Mouse (Mus musculus) telencephalon, adult 2 months (tissue): Measurements from ENCODE around the gene Cenpe.
"Not testable (repeated sequence)": the region's sequence is repeated elsewhere in the genome, so short reads cannot be mapped to it uniquely, and the experiment has no call there.

Experiments
- DNase-seq: peaks from one replicate; pipeline ENCODE4 v3.0.0-alpha.2; 2011; ENCODE audit warnings: low read depth, low spot score

Gene Cenpe

DNA sequence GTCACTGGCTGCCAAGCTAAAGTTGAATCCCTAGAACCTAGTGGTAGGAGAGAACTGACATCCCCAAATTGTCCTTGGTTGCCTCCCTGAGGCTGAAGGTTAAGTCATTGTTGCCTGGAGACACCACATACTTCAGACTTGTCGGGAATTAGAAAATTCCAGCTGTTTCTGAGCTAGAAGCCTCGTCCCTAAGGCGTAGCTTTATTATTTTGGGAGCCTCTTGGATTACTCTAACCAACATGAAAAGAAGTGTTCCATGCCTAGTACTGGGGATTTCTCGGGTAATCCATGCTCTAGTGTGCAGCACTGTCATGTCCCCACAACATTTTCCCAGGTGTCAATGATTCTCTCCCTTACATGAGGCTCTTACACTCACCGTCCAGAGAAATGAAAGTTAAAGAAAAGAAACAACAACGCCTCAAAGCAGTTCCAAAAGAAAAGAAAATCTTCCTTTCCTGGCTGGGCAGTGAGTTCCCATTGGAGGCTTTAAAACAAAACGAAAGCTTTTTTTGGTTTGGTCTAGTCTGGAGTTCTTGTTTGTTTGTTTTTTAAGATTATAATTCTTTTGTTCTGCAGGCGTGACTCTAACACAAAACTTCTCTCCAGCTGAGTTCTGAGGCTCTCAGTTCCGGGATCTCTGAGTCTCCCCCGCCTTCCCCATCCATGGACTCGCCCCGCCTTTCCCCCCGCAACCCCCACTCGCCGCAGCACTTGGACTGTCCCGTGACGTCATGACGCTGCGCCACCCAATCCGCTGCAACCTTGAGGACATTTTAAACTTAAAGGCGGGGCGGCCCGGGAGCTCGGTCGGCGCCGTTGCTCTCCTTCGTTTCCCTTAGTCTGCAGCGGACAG is at the start of gene Cenpe:
TSS of gene Cenpe (plus strand) at position 733 of the 853 bp plus-strand sequence.
- peak; percentile 80 for DNase-seq

DNA sequence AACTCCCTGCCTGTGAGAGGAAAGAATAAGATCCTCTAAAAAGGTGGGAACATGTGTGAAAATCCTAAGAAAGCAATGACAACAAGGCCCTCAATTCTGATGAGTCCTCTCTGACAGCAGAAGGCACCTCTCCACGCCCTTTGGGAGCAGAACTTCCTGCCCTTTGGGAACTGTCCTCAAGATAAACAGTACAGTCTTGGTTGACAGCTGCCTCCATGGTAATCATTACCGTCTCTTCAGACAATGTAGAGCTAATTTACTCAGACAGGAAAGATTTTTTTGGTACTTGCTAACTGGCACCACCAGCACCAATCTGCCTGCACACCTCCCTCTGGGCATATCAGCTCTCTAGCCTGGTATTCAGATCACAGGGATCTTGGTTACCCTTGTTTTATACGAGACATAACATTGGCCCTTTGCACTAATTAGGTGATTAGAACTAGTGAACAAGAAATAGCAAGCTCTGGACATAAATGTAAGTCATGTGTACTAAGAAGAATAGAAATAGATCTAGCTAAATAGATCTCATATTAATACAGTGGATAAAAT is 40.4 kb upstream of the Cenpe start:
- DNase-seq = no peak

DNA sequence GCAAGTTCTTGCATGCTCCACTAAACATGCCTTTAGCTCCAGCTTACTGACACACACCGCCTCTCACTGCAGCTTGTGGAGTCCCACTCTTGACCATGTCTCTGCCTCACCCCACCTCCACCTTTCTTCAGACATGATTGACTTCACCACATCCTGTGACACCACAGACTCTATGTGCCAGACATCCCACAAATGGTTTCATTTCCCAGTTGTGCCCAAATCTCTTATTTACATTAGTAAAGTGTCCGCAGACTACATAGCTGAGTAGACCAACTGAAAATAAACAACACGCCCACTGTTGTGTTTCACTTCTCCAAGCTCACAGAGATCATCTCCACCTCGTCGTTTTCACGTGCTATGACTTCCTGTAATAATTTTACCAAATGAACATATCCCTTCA is 20.5 kb upstream of the Cenpe start:
- DNase-seq = no peak

DNA sequence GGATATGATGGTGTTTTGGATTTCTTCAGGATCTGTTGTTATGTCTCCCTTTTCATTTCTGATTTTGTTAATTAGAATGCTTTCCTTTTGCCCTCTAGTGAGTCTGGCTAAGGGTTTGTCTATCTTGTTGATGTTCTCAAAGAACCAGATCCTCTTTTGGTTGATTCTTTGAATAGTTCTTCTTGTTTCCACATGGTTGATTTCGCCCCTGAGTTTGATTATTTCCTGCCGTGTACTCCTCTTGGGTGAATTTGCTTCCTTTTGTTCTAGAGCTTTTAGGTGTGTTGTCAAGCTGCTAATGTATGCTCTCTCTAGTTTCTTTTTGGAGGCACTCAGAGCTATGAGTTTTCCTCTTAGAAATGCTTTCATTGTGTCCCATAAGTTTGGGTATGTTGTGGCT is 14.3 kb upstream of the Cenpe start:
- DNase-seq = not testable (repeated sequence)

DNA sequence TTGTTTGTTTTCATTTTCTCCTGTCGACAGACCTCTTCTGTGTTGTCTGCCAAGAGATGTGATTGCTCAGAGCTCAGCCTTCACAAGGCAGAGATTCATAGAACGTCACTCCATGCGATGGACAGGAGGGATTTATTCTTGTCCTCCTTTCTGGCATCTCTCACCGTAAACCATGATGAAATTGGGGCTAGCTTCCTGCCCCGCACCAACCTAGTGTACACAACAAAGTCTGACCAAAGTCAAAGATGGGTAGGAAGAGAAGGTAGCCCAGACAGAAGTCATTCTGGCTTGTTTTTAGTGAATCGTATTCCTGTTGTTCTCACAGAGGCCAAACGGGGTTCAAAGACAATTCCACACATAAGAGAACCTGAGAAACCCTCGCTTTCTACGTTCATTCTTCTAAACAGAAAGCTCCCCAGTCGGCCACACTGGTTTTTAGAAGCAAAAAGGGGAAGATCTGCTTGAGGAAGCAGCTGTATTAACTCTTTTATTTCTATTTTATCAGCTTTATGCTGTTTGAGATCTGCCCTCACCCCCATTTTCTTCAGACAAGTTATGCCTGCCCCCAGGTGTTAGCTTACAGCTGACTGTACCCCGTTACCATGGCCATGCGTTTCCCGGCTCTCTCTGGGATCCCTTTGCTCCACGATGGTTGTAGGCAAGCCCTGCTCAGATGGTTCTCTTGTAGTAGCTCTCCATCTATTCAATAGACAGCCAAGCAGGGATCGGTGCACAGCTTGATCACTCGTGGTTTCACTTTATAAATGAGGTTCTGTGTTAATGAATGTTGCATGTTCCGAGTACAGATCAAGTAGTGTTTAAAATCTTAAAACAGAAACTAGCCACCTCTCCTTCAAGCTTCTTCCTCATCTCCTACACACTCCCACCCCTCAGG is 11.7 kb upstream of the Cenpe start:
- DNase-seq = no peak

DNA sequence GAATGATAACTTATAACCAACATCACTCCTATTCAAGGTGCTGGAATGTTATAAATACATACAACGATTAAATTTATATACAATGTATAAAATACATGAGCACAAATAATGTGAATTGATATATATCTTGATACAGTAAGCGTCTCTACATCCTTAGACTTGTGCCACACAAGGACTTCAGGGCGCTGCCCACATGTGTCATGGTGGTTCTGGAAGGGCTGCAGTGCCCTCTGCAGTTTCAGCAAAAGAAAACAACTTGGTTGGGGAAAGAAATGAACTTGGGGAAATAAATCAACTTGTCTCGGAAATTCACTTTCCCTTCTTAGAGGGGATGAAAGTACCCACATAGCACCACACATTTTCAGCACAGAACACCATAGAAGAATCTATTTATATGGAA is 5.7 kb upstream of the Cenpe start:
- DNase-seq = peak; percentile 34

DNA sequence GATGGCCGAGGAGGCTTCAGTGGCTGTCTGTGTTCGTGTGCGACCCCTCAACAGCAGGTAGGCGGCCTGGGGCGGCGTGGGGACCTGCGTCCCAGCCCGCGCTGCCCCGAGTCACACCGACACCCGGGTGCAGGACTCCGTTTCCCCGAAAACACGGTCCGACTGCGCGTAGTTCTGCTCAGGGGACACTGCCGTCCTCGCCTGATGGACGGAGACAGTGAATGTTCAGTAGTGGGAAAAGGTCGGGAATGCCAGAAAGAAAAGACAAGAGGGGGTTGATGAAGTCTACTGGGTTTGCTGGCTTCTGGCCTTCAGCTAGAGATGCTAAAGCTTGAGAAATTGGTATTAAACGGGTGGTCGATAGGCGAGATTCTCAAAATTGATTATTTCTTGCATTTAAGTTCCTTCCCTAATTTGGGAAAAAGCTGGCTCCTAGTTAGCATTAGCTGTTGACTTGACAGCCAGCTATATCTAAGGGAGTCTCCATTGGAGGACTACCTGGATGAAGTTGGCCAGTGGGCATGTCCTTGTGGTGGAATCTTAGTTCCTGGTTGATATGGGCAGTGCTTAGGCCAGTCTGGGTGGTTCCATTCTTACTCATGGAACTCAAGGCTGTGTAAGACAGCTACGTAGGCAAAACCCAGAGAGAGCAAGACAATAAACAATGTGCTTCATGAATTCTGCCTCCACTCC is 467 bp downstream of the Cenpe start:
- DNase-seq = no peak

DNA sequence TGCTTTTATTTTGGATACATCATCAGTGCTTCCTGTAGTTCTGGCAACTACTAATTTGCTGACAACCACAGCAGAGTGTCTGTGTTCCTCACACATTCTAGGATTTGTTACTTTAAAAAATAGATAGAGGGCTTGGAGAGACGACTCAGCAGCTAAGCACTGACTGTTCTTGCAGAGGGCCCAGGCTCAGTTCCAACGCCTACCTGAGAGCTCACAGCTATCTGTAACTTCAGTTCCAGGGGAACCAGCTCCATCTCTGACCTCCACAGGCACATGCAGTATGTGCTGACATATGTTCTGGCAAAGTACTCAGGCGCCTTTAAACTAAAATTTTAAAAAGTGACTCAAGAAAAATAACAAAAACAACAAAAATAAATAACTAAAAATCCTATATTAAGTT is 19.7 kb downstream of the Cenpe start:
- DNase-seq = no peak

DNA sequence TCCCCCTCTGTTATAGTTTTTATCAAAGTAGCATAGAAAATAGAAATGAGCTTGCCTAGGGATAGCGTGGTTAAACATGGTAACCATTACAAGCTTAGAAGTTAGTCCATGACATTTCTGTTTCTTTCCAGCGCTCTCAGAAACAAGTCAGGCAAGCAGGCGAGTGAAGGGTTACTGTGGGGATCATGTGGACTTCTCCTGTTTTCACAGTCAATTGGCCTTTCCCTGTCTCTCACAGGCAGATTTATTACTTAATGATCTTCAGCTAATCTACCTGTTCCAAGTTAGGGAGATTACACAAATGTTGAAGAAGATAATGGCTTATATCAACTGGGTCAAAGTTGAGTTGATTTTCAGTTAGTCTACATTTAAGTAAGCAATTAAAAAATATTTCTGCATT is 20.1 kb downstream of the Cenpe start:
- DNase-seq = no peak

DNA sequence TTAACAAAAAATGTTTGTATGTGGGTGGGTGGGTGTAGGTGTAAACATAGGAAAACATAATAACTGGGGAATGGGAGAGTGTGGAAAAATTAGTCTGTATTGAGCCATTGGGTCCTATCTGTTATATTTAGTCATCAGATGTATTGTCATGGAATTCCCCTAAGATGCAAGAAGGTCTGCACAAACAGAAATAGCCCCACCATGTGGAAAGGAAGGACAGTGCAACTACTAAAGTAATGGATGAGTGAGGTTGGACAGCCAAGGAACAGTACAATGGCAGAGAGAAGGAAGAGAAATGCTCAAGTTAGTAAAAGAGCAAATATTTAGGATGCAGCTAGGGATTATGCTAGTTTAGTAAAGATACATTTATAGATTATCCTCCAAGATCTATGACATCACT is 33.4 kb downstream of the Cenpe start:
- DNase-seq = no peak

DNA sequence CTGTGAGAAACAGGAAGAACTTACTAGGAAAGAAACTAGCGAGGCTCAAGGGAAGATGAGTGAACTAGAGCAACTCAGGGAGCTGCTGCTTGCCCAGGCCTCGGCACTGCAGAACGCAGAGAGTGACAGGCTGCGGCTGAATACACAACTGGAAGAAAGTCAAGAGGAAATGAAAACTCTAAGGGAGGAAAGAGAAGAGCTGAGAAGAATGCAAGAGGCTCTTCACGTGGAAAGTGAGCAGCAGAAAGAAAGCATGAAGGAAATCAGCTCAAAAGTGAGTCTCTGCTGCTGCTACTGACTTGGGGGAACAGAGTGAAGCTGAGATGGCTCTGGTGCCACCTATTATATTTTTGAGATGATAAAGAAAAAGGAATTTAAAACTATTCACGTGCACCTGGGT is 34.5 kb downstream of the Cenpe start:
- no peak for DNase-seq

DNA sequence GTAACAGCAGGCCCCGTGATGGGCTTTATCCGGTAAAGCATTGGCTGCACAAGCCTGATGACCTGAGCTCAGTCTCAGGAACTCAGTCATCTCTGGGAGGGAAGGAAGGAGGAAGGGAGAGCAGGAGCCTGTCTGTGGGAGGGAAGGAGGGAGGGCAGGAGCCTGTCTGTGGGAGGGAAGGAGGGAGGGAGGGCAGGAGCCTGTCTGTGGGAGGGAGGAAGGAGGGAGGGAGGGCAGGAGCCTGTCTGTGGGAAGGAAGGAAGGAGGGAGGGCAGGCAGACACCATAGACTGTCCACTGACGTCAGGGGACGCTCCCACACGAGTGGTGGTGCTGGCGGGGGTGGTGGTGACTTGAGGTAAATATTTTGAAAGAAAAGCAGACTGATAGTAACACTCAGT is 36.8 kb downstream of the Cenpe start:
- DNase-seq = no peak

DNA sequence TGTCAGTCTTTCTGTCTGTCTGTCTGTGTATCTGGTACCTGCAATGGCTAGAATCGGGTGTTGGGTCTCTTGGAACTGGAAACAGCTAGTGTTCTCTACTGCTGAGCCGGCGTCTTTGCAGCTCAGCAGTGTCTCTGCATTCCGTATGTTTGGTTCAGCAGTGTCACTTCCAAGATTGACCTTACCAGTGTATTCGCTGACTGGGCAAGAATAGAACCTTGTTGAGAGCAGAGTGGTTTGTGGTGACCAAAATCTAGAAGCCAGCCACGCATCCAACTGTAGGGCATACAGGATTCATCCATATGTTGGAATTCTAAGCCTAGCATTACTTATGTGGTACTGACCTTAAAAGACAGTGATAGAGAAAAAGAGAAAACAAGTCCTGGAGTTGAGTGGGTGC is 39.5 kb downstream of the Cenpe start:
- DNase-seq = no peak

DNA sequence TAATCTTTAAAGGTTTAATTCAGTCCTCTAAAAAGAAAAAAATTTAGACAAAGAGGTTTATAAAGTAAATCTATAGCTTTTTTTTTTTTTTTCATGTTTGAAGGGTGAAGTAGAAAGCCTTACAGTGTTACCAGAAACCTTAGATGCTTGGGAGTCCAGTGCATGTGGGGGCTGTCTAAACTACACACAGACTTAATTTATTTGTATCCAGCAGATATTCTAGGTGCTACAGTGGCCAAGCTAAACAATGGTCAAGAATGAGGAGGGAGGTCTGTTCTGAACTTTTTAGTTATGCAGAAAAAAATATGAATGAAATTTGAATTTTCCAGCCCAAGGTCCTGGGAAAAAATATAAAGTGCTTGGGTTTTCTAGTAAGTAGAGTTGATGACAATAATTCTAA is 42.4 kb downstream of the Cenpe start:
- DNase-seq = no peak

DNA sequence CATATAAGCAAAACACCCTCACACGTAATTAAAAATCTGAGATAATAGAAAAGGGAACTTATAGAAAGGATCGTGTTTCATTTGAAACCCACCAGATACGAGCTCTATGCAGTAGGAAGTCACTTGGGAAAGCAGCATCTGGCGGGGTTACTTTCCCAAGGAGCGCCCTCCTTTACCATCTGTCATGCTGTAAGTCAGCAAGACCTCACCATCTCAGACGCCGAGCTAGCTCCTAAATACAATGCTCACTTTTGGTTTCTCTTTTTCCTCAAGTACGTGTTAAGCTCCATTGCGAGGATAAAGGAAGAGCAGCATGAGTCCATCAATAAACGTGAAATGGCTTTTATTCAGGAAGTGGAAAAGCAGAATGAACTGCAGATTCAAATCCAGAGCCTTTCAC is 46.6 kb downstream of the Cenpe start:
- DNase-seq = no peak

DNA sequence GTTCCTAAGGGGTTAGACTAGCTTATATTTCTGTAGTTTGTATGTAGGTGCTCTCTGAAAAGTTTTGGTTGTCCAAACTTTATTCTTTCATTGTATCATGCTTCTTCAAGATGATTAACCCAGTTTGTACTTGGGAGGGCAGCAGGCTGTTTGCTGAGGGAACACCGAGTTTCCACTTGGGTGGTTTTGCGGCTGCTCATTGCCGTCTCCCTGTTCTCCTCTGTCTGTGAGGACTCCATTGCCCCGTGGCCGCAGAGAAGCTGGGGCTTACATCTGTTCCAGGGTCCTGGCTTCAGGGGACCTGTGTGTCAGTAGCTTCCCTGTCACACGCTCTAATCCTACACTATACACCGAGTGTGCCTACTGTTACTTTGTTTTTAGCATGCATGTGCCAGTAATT is 47.9 kb downstream of the Cenpe start:
- DNase-seq = no peak

DNA sequence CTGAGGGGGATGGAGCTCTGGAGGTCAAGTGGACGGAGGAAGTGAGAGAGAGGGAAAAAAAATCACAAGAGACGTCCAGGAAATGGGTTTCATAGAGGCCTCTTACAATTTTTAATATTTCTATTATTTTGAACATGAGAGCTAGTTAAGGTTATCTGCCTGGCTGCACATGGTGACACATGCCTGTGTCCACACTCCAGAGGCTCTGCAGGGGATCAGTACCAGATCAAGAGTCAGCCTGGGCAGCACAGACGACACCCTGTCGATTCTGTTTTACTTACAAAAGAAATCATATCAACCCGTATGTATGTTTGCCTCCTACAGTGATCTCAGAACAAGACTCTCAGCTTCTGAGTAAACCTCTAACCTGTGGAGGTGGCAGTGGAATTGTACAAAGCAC is 56.3 kb downstream of the Cenpe start:
- no peak for DNase-seq

DNA sequence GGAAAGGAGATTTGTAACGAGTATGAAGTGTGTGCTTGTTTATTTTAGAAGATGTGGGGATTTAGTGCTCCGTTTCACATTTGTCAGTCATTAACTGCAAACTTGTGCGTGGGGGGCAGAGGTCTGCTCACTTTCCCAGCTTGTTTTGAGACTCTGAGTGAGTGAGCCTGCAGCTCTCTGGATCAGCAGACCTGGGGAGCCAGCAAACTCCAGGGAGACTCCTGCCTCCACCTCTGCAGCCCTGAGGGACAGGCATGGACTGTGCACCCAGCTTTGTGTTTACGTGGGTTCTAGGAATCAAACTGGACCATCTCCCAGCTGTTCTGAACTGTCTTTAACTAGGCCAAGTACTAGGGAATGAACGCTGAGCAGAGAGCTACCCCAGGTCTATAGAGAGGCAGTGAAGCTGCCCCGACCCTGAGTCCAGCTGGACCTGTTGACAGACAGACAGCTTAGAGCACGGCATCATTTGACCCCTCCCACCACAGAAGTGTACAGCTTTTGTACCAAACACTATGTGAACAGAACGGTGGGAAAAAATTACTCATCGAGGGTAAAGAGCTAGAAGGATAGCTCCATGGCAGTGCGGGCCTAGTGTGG is 57.2 kb downstream of the Cenpe start:
- DNase-seq = no peak

DNA sequence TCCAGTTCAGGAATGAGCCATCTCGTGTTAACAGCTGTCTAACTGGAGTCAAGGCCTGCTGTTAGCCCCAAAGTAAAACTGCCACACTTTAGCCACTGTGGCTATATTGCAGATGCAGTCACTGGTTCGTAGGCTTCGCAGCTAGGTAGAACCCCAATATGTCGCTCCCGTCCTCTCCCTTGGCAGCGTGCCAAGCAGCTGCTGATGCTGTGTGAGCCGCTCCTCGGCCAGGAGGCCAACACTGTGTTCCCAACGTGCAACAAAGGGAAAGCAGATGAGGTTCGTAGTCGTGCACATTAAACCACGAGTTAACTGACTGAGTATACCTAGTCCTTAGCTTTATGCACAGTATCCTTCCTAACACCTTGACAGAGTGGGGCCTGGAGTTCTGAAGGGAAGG is 60.3 kb downstream of the Cenpe start:
- DNase-seq = no peak

DNA sequence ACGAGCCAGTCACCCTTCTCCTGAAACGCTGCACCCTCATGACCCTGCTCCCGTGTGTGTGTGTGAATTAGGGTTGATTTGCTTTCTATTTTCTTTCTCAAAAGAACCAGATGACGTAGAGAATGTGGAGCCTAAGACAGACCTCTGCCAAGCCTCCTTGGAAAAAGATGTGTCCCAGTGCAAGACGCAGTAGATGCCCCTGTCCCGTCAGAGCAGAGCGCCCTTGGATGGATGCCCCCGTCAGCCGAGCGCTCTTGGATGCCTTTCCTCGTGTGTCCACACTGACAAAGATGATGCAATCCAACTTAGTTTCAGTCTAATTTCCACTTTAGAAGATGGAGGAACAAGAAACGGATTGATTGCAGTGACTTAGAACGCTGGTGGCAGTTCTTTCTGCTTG is 60.7 kb downstream of the Cenpe start:
- no peak for DNase-seq

DNA sequence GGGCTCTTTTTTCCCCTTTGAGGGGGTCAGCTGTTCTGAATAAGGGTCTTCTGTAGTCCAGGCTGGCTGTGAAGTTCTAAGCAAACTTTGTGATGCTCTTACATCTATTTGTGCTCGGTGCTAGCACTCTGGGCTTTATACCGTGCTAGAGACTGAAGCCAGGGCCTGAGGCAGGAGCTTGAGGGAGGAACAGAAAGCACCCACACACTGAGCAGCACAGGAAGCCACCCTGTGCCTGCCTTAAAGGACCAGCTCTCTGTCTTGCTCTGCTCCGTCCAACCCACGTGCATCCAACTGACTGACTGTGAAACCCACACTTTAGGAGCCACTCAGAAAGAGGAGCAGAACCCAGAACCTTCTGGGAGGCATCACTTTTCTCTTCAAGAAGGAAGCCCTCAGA is 67.8 kb downstream of the Cenpe start:
- no peak for DNase-seq
